ENCODE assay signal across 32 mouse cellular contexts in the genomic region with DNA sequence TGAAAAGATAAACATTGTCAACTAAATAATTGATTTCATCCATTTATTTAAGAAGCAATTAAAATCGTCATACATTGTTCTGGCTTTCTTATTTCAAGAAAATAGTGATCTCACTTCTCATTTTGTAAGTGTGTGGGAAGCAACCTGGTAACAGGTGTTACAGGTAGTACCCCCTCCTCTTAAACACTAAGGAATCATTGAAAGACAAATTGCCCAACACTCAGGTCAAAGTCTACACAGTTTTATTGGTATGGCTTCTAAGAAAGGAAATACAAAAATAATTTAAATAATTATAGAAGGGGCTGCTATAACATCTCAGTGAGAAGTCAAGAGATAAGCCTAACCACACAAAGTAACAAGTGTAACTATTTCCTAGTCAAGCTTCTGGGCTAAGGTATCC.
"Had no signal": no experiment of that assay in that cellular context is flagged by ENCODE, and none has a peak within 500 bp of the region (broad histone marks: within the 10 kb centered on the region; RNA-seq: fewer than 3 reads in every experiment).

No protein-coding gene starts in this region.

- H3K9me3 ChIP-seq: limb, embryonic 10.5 days; limb, embryonic 12.5 days; limb, embryonic 13.5 days; limb, embryonic 15.5 days; liver, embryonic 12.5 days; liver, embryonic 13.5 days; liver, embryonic 15.5 days; lung, embryonic 15.5 days; megakaryocyte, embryonic 14.5 days; midbrain, embryonic 10.5 days; midbrain, embryonic 12.5 days; midbrain, embryonic 13.5 days; midbrain, embryonic 15.5 days; neural tube, embryonic 12.5 days had no signal

- DNase-seq: left cerebral cortex, postnatal 4 days; liver; liver, embryonic 13.5 days; liver, postnatal 0 days; lung, adult 18-20 months; lung, adult 2 months; lung, embryonic 14.5 days; lung, postnatal 10 days; lung, postnatal 14 days; lung, postnatal 36 days; lung, postnatal 4 days; midbrain, embryonic 14.5 days had no signal

- H3K4me2 ChIP-seq: limb, embryonic 12.5 days; limb, embryonic 13.5 days; limb, embryonic 15.5 days; liver, embryonic 11.5 days; liver, embryonic 12.5 days; liver, embryonic 13.5 days; liver, embryonic 15.5 days; lung, embryonic 14.5 days; lung, embryonic 15.5 days; midbrain, embryonic 11.5 days; midbrain, embryonic 12.5 days; midbrain, embryonic 13.5 days; midbrain, embryonic 15.5 days; neural tube, embryonic 12.5 days had no signal

- H3K9ac ChIP-seq: limb, embryonic 12.5 days; limb, embryonic 13.5 days; limb, embryonic 15.5 days; liver, embryonic 12.5 days; liver, embryonic 13.5 days; liver, embryonic 14.5 days; liver, embryonic 15.5 days; liver, postnatal 0 days; lung, embryonic 14.5 days; lung, embryonic 15.5 days; midbrain, embryonic 12.5 days; midbrain, embryonic 13.5 days; midbrain, embryonic 15.5 days; neural tube, embryonic 12.5 days had no signal

- H3K4me1 ChIP-seq: liver, embryonic 13.5 days; liver, embryonic 15.5 days; lung, embryonic 15.5 days; megakaryocyte, embryonic 14.5 days; midbrain, embryonic 15.5 days; neural tube, embryonic 12.5 days had no signal

- H3K27ac ChIP-seq: limb, embryonic 12.5 days; limb, embryonic 13.5 days; limb, embryonic 15.5 days; liver, embryonic 12.5 days; liver, embryonic 13.5 days; liver, embryonic 14.5 days; liver, embryonic 15.5 days; lung, embryonic 15.5 days; macrophage; midbrain, embryonic 10.5 days; midbrain, embryonic 12.5 days; midbrain, embryonic 13.5 days; midbrain, embryonic 15.5 days; neural tube, embryonic 12.5 days had no signal

- H3K27me3 ChIP-seq: limb, embryonic 15.5 days; liver, embryonic 12.5 days; liver, embryonic 13.5 days; liver, embryonic 15.5 days; lung, embryonic 15.5 days; megakaryocyte, embryonic 14.5 days; midbrain, embryonic 12.5 days; midbrain, embryonic 13.5 days; midbrain, embryonic 15.5 days; neural tube, embryonic 12.5 days had no signal

- H3K4me3 ChIP-seq: limb, embryonic 10.5 days; limb, embryonic 12.5 days; limb, embryonic 13.5 days; limb, embryonic 15.5 days; liver, embryonic 12.5 days; liver, embryonic 13.5 days; liver, embryonic 15.5 days; lung, embryonic 15.5 days; megakaryocyte, embryonic 14.5 days; midbrain, embryonic 10.5 days; midbrain, embryonic 12.5 days; midbrain, embryonic 13.5 days; midbrain, embryonic 15.5 days; myocyte; neural tube, embryonic 12.5 days had no signal

- ATAC-seq: liver, embryonic 12.5 days; liver, postnatal 0 days; lung, postnatal 0 days; midbrain, embryonic 13.5 days; midbrain, embryonic 15.5 days; midbrain, embryonic 16.5 days had no signal

- H3K36me3 ChIP-seq: limb, embryonic 10.5 days; limb, embryonic 12.5 days; limb, embryonic 13.5 days; limb, embryonic 15.5 days; liver, embryonic 12.5 days; liver, embryonic 13.5 days; liver, embryonic 15.5 days; lung, embryonic 15.5 days; midbrain, embryonic 10.5 days; midbrain, embryonic 12.5 days; midbrain, embryonic 13.5 days; midbrain, embryonic 15.5 days; neural tube, embryonic 12.5 days had no signal
